Mouse (Mus musculus): ENCODE measurements around the gene Nxph1.

The Nxph1 gene

DNA sequence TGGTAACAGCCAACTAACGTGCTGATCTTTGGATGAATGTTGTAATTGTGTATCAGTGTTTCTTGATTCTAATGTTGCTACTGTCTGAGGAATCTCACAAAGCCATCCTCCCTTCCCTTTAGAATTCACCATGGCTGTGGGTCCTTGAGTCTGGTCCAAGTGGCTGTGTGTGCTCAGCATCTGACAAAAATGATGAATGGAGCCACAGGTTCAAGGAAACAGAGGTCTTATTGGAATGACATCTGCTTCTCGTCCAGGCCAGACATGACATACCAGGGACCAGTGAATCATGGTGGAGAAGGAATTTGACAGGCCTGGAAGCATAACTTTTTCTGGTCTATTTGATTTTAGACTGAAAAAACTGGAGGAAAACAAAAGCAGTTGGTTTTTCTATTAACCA lies 22.3 kb downstream of the Nxph1 start:
- no peak for DNase-seq (ENCODE audit: low spot score)

DNA sequence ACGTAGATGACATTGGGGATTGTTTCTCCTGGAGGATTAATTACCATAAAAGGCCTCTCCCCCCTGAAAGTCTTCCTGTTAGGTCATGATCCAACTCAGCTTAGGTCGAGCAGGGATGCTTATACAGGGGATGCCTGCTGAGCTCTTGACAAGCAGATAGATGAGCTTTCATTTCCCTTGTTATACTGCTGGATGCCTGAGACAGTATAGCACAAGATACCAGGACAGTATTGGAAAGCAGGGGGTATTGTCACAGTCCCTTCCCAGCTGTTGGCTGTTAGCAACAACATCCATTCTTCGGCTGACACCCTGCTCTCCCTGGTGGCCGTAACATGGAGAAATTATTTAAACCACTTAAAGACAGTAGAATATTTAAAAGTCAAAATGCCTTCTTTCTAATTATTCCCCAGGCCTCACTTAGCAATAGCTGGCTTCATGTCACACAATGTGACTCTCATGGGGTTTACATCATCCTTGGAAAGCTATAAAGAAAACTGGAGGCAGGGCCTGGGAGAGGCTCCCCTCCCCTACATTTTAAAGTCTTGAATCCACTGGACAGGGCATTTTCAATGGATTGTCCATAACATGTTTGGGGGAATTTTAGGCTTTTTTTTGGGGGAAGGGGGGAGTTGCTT lies 31.1 kb downstream of the Nxph1 start:
- DNase-seq (ENCODE audit: low spot score) = no peak

GRCm38 (mm10) chr6:8996301-8996943 lies 48.2 kb downstream of the Nxph1 start:
- DNase-seq (ENCODE audit: low spot score) = no peak

GRCm38 (mm10) chr6:8997326-8997725 lies 49.1 kb downstream of the Nxph1 start:
- no peak for DNase-seq (ENCODE audit: low spot score)

GRCm38 (mm10) chr6:9002686-9003085 lies 54.5 kb downstream of the Nxph1 start:
- no peak for DNase-seq (ENCODE audit: low spot score)

- no peak for DNase-seq (ENCODE audit: low spot score)
Observed at GRCm38 (mm10) chr6:9026631-9027030, 78.4 kb downstream of the Nxph1 start.

DNA sequence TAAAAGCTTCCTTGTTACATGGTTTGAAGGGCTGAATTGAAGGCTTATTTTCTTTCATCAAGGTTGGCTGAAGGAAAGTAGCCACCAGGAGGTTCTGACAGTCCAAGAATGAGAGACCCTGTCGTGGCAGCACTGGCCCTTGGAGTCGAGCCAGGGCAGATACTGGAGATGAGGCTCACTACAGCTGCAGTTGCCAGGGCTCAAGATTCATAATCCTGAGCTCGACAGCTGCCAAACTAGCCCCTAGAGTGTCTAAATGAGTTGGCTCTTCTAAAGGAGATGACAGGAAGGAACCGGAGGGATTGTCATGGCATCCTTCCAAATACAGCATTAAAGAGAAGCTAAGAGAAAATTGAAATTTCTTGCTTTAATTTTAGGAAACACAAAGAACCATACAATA lies 78.9 kb downstream of the Nxph1 start:
- DNase-seq (ENCODE audit: low spot score) = no peak

DNA sequence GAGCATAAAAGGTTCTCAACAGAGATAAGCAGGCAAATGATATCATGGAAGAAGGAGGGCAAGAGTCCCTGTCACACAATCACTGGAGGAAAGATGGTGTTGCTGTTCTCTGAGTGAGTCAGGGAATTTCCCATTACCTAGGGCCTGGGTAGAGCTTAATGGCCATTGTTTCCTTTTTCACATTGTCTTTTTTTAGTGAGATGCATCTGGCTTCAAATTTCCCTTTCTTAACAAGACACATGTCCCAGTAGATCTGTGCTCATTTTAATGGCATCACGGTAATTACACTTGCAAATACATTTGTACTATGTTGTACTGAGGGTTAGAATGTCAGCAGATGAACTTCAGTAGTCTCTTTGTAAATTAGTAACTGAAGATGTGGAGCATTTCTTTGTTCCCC lies 80.3 kb downstream of the Nxph1 start:
- no peak for DNase-seq (ENCODE audit: low spot score)

DNA sequence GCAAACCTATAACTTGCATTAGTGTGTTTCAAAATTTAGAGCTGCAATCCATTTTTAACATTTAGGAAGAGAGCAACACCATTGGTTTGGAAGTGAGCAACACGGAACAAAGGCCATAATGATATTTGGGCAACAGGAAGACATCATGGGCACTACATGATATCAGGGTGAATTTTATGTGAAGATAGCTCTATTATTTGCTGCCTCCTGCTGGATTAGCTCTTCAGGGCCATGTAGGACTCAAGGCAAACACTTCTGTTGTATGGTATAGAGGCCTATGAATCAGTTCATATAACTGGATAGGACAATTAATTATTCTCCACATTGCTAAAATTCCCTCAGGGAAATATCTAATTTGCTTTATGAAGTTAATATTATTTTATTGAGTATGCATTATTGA lies 91.1 kb downstream of the Nxph1 start:
- no peak for DNase-seq (ENCODE audit: low spot score)

DNA sequence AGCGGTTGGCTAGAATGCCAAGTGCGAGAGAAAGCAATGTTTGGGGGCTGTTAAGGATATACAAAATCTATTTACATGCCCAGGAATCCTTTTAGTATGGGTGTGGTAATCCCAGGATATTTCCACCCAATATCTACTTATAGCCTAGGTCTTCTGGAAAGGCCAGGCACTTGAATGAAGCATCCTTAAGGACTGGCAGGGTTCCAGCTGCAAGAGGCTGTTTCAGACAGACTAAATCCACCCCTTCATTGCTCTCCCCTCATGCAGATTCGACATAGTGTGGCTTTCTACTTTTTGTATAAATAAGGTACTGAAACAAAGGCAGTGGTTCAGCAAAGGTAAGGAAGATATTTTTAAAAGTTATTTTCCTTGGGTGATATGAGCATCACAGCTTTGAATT lies 92.8 kb downstream of the Nxph1 start:
- DNase-seq (ENCODE audit: low spot score) = no peak

DNA sequence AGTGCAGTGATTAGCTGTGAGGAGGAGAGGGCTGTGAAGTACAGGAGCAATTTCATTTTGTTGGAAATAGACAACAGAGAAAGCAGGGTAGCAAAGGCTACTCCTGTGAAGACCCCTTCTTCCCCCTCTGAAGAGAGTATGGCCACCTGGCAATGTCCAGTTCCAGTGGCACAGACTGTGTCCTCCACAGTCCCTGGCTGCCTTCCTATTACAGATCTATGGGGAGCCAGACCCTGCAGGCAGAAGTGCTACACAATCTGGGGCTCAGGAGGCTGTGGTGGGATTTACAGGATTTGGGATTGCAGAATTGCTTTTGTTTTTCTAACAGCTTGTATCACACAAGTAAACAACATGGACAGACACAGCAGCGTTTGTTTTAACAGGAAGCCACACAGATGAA lies 94.2 kb downstream of the Nxph1 start:
- DNase-seq (ENCODE audit: low spot score) = no peak

DNA sequence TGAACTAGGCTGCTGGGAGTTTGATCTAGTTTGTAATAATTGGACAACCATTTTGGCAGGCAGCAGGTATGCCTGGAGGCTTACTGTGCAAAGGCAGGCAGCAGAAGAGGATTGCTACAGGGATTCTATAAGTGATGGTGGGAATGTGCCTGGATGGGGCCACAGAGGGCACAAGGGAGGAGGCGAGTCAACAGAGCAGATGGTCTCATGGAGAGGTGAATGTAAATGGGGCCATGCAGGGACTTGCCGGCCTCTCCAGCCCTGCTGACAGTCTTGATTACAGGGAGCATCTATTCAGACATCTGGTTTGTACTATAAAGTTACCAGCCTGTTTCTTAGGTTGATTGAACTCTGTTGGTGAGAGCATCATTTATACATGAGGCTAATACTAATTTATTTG lies 98.6 kb downstream of the Nxph1 start:
- no peak for DNase-seq (ENCODE audit: low spot score)

DNA sequence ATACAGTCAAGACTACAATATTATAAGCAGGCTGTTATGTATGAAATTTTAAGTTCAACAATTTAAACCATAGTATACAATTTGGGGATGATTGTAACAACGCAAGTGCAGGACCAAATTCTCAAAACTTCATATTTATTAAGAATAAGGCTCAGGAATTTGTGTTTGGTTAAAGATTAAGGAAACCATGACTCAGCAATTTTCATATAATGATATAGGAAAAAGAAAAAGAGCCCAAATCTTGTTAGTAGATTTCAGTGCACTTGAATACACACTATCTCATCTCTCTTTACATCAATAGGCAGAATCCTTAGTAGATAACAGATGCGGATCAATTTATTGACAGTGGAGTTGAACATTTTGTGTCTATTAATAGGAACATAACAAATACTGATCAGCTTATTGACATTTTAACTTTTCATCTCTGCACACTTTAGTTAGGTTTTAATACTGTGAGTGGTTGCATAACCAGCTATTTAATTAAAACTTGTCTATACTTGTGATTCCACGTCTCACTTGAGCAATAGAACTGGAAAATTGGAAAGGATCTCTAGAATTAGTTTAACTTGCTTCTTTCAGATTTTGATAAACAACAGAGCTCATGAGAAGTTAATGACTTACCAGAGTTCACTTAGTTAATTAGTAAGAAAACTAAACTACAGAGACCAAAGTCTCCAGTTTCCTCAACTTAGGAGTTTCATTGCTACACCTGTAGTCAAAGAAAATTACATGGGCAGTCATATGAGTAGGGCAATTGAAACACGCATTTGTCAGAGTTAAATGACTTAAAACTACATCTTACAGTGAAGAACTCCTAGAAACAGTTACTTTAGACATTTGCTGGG lies 113.3 kb downstream of the Nxph1 start:
- no peak for DNase-seq (ENCODE audit: low spot score)

- no peak for DNase-seq (ENCODE audit: low spot score)
Observed at GRCm38 (mm10) chr6:9066435-9066834, 118.2 kb downstream of the Nxph1 start.

DNA sequence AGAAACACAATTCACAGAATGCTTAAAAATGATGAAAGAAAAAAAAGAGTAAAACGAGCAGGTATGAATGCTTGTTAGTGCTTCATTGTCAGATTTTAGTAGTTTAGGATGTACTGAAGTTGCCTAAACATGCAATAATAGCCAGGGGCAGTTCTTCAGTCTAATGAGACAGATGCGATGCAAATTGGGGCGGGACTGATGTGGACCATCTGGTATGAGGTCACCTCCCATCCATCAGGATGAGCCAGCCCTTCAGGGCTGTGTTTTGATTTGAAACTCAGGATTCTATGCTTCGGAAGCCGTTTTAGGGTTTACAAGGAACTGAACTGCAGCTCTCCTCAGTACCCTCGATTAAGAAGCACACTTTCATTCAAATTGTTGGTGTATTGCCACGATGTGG lies 121.7 kb downstream of the Nxph1 start:
- no peak for DNase-seq (ENCODE audit: low spot score)

- DNase-seq (ENCODE audit: low spot score) = no peak
Observed at GRCm38 (mm10) chr6:9076463-9076862, 128.2 kb downstream of the Nxph1 start.

DNA sequence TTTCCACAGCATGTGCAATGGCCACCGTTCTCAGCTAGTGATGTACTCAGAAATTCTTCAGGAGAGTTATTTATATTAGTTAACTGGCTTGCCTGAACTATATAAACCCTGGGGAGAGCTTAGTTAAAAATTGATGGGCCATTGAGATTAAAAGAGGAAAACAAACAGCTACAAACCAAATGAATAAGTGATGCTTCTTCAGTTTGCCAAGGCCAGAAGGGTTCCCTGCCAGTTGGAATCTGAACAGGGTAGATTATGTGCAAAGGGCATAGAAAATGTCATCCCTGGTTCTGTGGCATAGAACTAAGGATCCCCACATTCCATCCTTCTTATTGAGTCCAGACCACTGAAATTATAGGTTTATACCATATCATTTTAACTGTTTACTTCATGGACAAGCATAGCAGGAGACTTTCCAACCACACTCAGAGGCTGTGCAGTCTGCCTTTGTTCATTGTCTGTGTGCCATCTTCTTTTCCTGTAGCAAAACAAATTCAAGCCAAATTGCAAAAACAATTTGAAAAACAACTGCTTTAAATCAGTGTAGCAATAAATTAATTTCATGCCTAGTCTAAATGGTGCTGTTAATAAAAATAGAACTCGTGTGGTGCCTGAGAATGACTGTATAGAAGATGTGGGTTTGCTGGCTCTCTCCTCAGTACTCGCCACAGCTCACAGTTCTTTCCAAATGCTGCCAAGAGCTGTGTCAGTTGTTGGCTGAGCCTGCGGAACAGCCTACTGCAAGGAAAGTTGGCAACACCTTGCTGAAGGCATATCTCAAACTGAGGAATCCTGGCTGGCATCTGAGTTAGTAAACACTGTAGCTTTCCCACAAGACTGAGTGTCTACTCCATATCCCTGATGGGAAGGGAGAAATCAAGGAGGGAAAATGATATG lies 129.8 kb downstream of the Nxph1 start:
- DNase-seq (ENCODE audit: low spot score) = peak; percentile 56

DNA sequence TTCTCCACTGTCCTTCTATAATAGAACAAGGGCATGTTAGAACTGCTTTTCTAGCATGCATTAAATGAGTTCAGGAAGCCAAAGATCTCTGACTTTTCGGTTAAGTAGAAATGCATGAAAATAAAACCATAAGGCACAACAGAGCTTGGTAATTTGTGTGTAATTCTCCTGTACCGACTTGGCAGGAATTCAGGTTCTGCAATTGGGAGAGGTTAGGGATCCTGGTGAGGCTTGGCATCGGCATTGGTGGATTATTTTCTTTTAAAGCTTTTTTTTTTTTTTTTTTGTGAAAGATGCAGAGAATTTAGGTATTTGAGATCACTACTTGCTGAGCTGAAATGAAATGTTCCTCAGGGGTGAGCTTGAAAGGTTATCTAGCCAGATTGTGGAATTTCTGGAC lies 135.6 kb downstream of the Nxph1 start:
- no peak for DNase-seq (ENCODE audit: low spot score)

GRCm38 (mm10) chr6:9097345-9097744 lies 149.1 kb downstream of the Nxph1 start:
- no peak for DNase-seq (ENCODE audit: low spot score)

DNA sequence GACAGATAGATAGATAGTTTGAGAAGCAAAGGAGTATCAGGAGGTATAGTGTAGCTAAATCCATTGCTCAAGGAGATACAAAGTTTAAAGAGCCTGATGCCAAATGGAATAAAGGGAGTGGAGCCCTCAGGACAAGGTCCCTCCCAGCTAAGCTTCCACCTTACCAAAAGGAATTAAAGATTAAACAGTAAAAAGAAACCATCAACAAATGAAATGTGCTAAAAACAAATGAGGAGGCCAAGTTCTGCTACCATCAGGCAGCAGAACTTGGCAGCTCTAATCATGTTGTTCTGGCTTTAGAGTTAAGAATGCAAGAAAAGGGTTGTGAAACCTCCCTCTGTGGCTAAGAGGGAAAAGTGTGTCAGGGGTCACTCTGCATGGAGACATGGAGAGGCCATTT lies 159.1 kb downstream of the Nxph1 start:
- DNase-seq (ENCODE audit: low spot score) = no peak

DNA sequence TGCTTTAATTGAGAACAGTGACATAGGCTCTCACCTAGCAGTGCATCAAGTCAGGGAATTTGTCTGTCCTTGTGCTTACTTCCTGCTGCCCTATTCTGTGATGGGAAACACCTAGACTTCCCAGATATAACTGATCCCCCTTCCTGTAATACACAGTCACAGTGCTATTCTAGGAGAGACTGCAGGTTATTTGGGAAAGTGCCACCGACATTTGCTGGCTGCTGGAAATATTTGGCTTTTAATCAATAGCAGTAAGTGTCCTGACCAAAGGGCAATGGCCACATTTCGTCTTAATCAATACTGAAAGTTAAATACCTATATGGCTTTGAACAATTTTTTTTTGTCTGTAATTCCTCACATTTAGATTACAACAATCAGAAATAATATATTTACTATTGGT lies 170.9 kb downstream of the Nxph1 start:
- DNase-seq (ENCODE audit: low spot score) = no peak

DNA sequence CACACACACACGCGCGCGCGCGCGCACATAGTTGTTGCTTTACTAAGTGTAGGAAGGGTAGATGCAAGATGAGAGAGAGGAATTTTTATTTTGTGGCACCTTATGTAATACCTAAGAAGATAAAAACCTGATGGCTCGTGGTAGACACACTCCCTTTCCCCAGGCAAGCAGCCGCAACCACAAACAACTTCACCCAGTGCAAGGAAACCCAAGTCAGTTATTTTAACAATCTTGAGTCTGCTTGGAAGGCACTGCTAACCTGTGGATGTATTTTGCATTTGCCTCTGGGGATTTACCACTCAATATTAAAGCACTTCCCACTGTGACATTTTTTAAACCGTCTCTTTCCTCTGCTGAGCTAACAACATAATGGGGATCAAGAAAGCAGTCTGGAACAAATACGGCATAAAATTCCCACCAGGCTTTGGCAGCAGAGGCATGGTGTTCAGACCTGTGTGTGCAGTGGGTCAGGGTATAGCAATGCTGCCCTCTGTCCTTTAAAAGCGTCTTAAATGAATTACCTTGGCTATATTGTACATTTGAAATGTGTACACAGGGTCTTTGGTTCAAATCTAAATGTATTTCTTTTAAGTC lies 176.2 kb downstream of the Nxph1 start:
- no peak for DNase-seq (ENCODE audit: low spot score)
